Mouse (Mus musculus): Measurements from ENCODE around the gene Grap. TPM values are rescaled to one million over a fixed set of nuclear protein-coding genes. Genes with fewer than 3 reads are reported as not detected.
"Not testable (repeated sequence)": the region's sequence is repeated elsewhere in the genome, so short reads cannot be mapped to it uniquely, and the experiment has no call there.

Gene Grap
- polyA plus RNA-seq, 1 experiment from 2014 or later, result 9.9 TPM

DNA sequence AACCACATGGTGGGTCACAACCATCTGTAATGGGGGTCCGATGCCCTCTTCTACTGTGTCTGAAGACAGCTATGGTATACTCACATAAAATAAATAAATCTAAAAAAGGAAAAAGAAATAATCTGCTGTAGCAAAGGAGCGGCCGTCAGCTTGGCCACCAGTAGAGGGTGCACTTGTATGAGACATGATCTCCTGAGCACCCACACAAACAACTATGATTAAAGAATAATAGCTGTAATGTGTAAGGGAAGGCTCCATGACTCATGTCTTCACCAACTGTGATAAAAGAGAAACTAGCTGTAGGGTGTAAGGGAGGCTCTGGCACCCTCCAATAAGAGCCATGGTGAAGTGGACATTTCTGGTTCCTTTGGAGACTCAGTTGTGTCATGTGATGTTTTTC, 23.4 kb upstream of the Grap start:
- Histone ChIP-seq H3K4me2 (no peak overlapping the region), H3K4me3 (ENCODE audit: low read depth, low read length) (no peak overlapping the region), H3K4me1 (replicated peaks; ENCODE audit: control insufficient read depth, insufficient read depth, low read length) (no peaks in the 10 kb centered on the region), H3K27ac (ENCODE audit: low read depth, low read length) (no peak overlapping the region), H3K9ac (ENCODE audit: low read depth, low read length) (no peak overlapping the region), H3K9me3 (ENCODE audit: control insufficient read depth, low read length) (no peaks in the 10 kb centered on the region), H3K36me3 (ENCODE audit: control insufficient read depth, insufficient read depth, low read length) (no peaks in the 10 kb centered on the region), H3K27me3 (replicated peaks; ENCODE audit: control insufficient read depth, insufficient read depth, low read length) (no peaks in the 10 kb centered on the region; the same call in 1 of the 2 replicates)
- ATAC-seq (replicated peaks; ENCODE audit: low FRiP score), result no peak
- DNase-seq (ENCODE audit: low spot score), result no peak
- WGBS, result 49% methylated on average over 3 of the region's 3 CpGs

DNA sequence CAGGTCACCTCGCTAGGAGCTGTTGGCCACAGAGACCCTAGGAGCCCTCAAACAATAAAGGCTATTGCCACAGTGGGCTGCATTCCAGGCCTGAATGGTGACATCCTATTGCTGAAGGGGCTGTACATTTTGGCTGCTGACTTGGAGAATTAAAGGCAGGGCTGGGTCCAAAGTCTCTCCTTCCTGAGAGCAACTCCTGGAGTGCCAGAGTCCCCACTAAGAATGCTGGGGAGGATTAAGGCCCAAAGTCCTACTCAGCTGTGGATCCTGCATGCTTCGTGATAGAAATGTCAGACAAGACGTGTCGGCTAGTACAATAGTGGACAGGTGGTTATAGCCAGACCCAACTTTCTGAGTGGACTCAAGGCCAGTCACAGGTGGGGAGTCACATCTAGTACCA, 16.8 kb upstream of the Grap start:
- H3K9me3 ChIP-seq (ENCODE audit: control insufficient read depth, low read length); H3K27me3 ChIP-seq (replicated peaks; ENCODE audit: control insufficient read depth, insufficient read depth, low read length); H3K4me1 ChIP-seq (replicated peaks; ENCODE audit: control insufficient read depth, insufficient read depth, low read length); DNase-seq (ENCODE audit: low spot score); H3K4me2 ChIP-seq; H3K27ac ChIP-seq (ENCODE audit: low read depth, low read length); ATAC-seq (replicated peaks; ENCODE audit: low FRiP score); H3K4me3 ChIP-seq (ENCODE audit: low read depth, low read length); H3K36me3 ChIP-seq (ENCODE audit: control insufficient read depth, insufficient read depth, low read length); H3K9ac ChIP-seq (ENCODE audit: low read depth, low read length): not testable (repeated sequence)
- 87% methylated on average over 3 of the region's 4 CpGs for WGBS

GRCm38 (mm10) chr11:61637413-61637812, 15.7 kb upstream of the Grap start:
- no peaks in the 10 kb centered on the region for H3K36me3 ChIP-seq (ENCODE audit: control insufficient read depth, insufficient read depth, low read length)
- H3K4me2 ChIP-seq, result no peak overlapping the region
- H3K27me3 ChIP-seq (replicated peaks; ENCODE audit: control insufficient read depth, insufficient read depth, low read length), result peaks cover 6% of the 10 kb centered on the region
- H3K4me1 ChIP-seq (replicated peaks; ENCODE audit: control insufficient read depth, insufficient read depth, low read length), result no peaks in the 10 kb centered on the region
- no peak for ATAC-seq (replicated peaks; ENCODE audit: low FRiP score)
- WGBS, result 40% methylated on average over 1 of the region's 1 CpGs
- no peak for DNase-seq (ENCODE audit: low spot score)
- H3K4me3 ChIP-seq (ENCODE audit: low read depth, low read length), result no peak overlapping the region
- H3K9me3 ChIP-seq (ENCODE audit: control insufficient read depth, low read length), result no peaks in the 10 kb centered on the region
- H3K27ac ChIP-seq (ENCODE audit: low read depth, low read length), result no peak overlapping the region
- H3K9ac ChIP-seq (ENCODE audit: low read depth, low read length), result no peak overlapping the region

DNA sequence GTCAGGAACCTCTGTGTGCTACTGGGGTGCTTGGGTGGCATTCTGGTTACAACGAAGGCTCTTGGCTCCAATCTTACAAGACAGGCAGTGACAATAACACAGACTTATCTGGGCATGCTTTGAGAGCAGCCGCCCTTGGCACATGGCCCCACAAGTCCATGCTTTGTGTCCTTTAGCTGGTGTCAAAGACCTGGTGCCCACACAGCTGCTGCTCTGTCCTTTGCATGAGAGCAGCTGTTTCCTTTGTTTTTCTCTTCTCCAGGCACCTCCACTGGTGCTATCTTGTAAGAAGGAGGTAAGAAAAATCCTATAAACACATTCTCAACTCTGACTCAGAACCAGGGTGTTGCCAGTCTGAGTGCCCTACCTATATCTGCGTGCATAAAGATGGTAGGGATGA, 15.2 kb upstream of the Grap start:
- Histone ChIP-seq H3K4me3 (ENCODE audit: low read depth, low read length) (no peak overlapping the region), H3K9ac (ENCODE audit: low read depth, low read length) (no peak overlapping the region), H3K27me3 (replicated peaks; ENCODE audit: control insufficient read depth, insufficient read depth, low read length) (peaks cover 6% of the 10 kb centered on the region), H3K36me3 (ENCODE audit: control insufficient read depth, insufficient read depth, low read length) (no peaks in the 10 kb centered on the region), H3K27ac (ENCODE audit: low read depth, low read length) (no peak overlapping the region), H3K4me1 (replicated peaks; ENCODE audit: control insufficient read depth, insufficient read depth, low read length) (no peaks in the 10 kb centered on the region), H3K4me2 (no peak overlapping the region), H3K9me3 (ENCODE audit: control insufficient read depth, low read length) (no peaks in the 10 kb centered on the region)
- DNase-seq (ENCODE audit: low spot score), result no peak
- 81% methylated on average over 3 of the region's 3 CpGs for WGBS
- ATAC-seq (replicated peaks; ENCODE audit: low FRiP score), result no peak

GRCm38 (mm10) chr11:61638764-61639536, 14.1 kb upstream of the Grap start:
- no peaks in the 10 kb centered on the region for H3K36me3 ChIP-seq (ENCODE audit: control insufficient read depth, insufficient read depth, low read length)
- peaks cover 6% of the 10 kb centered on the region for H3K27me3 ChIP-seq (replicated peaks; ENCODE audit: control insufficient read depth, insufficient read depth, low read length)
- no peak overlapping the region for H3K4me3 ChIP-seq (ENCODE audit: low read depth, low read length)
- no peak overlapping the region for H3K27ac ChIP-seq (ENCODE audit: low read depth, low read length)
- H3K9me3 ChIP-seq (ENCODE audit: control insufficient read depth, low read length), result no peaks in the 10 kb centered on the region
- no peak for ATAC-seq (replicated peaks; ENCODE audit: low FRiP score)
- DNase-seq (ENCODE audit: low spot score), result no peak
- no peak overlapping the region for H3K9ac ChIP-seq (ENCODE audit: low read depth, low read length)
- WGBS, result 49% methylated on average over 12 of the region's 12 CpGs
- no peaks in the 10 kb centered on the region for H3K4me1 ChIP-seq (replicated peaks; ENCODE audit: control insufficient read depth, insufficient read depth, low read length)
- H3K4me2 ChIP-seq, result no peak overlapping the region

GRCm38 (mm10) chr11:61639601-61640177, 13.4 kb upstream of the Grap start:
- Histone ChIP-seq H3K36me3 (ENCODE audit: control insufficient read depth, insufficient read depth, low read length) (no peaks in the 10 kb centered on the region), H3K9ac (ENCODE audit: low read depth, low read length) (no peak overlapping the region), H3K27me3 (replicated peaks; ENCODE audit: control insufficient read depth, insufficient read depth, low read length) (peaks cover 6% of the 10 kb centered on the region), H3K4me2 (no peak overlapping the region), H3K27ac (ENCODE audit: low read depth, low read length) (no peak overlapping the region), H3K9me3 (ENCODE audit: control insufficient read depth, low read length) (no peaks in the 10 kb centered on the region), H3K4me1 (replicated peaks; ENCODE audit: control insufficient read depth, insufficient read depth, low read length) (no peaks in the 10 kb centered on the region), H3K4me3 (ENCODE audit: low read depth, low read length) (no peak overlapping the region)
- no peak for ATAC-seq (replicated peaks; ENCODE audit: low FRiP score)
- no peak for DNase-seq (ENCODE audit: low spot score)
- 82% methylated on average over 6 of the region's 6 CpGs for WGBS

DNA sequence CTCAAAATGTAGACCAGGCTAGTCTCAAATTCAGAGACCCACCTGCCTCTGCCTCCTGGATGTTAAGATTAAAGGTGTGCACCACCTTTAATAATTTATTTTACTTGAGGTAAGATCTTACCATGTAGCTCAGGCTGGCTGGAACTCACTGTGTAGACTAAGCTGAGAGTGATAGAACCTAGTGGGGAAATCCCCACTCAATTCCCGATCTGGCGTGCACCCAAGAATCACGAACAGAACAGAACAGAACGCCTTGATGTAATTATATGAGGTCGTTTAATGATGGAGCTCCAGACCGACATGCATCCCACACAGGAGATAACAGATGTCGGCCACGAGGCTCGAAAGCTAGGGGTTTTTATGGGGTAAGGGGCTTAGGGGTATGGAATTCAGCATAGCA, 12.5 kb upstream of the Grap start:
- H3K4me2 ChIP-seq; H3K9ac ChIP-seq (ENCODE audit: low read depth, low read length); H3K4me3 ChIP-seq (ENCODE audit: low read depth, low read length); H3K27me3 ChIP-seq (replicated peaks; ENCODE audit: control insufficient read depth, insufficient read depth, low read length); H3K9me3 ChIP-seq (ENCODE audit: control insufficient read depth, low read length); H3K36me3 ChIP-seq (ENCODE audit: control insufficient read depth, insufficient read depth, low read length); H3K27ac ChIP-seq (ENCODE audit: low read depth, low read length); DNase-seq (ENCODE audit: low spot score); ATAC-seq (replicated peaks; ENCODE audit: low FRiP score); H3K4me1 ChIP-seq (replicated peaks; ENCODE audit: control insufficient read depth, insufficient read depth, low read length): not testable (repeated sequence)
- WGBS, result 71% methylated on average over 9 of the region's 9 CpGs

DNA sequence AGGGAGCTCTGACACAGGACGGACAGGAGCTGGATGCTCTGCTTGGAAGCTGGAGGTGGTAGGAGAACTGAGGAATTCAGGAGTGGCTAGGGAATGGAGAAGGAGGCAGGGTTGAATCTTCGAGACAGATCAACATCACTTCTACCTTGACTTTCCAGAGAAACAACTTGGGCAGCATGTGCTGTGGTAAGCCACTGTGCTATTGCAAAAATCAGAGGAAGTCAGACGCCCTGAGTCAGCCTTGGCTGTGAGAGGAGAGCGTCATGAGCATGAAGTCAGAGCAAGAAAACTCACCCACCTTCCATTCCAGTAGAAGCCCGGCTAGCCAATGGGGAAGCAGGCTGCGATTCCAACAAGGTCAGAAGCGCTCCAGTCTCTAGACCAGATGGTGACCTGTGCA, 11.0 kb upstream of the Grap start:
- H3K9me3 ChIP-seq (ENCODE audit: control insufficient read depth, low read length), result no peaks in the 10 kb centered on the region
- H3K4me1 ChIP-seq (replicated peaks; ENCODE audit: control insufficient read depth, insufficient read depth, low read length), result no peaks in the 10 kb centered on the region
- no peaks in the 10 kb centered on the region for H3K36me3 ChIP-seq (ENCODE audit: control insufficient read depth, insufficient read depth, low read length)
- H3K4me3 ChIP-seq (ENCODE audit: low read depth, low read length), result no peak overlapping the region
- DNase-seq (ENCODE audit: low spot score), result no peak
- no peak overlapping the region for H3K4me2 ChIP-seq
- no peak overlapping the region for H3K27ac ChIP-seq (ENCODE audit: low read depth, low read length)
- H3K9ac ChIP-seq (ENCODE audit: low read depth, low read length), result no peak overlapping the region
- WGBS, result 65% methylated on average over 7 of the region's 7 CpGs
- no peak for ATAC-seq (replicated peaks; ENCODE audit: low FRiP score)
- H3K27me3 ChIP-seq (replicated peaks; ENCODE audit: control insufficient read depth, insufficient read depth, low read length), result peaks cover 6% of the 10 kb centered on the region; the same call in 1 of the 2 replicates

Data from liver, embryonic 11.5 days (tissue).